Mouse (Mus musculus) spleen, postnatal 4 days (tissue): ENCODE measurements around the gene 1600014C23Rik.

Experiments used
- DNase-seq, 2 experiments: peaks; one replicate each; pipeline ENCODE4 v3.0.0; 2022; ENCODE audit warnings: low spot score in 2 of 2

1600014C23Rik gene

GRCm38 (mm10) chr17:45727481-45727880 lies 6.2 kb downstream of the 1600014C23Rik start:
- DNase-seq, result no peak

GRCm38 (mm10) chr17:45726249-45726648 lies 7.4 kb downstream of the 1600014C23Rik start:
- no peak for DNase-seq

DNA sequence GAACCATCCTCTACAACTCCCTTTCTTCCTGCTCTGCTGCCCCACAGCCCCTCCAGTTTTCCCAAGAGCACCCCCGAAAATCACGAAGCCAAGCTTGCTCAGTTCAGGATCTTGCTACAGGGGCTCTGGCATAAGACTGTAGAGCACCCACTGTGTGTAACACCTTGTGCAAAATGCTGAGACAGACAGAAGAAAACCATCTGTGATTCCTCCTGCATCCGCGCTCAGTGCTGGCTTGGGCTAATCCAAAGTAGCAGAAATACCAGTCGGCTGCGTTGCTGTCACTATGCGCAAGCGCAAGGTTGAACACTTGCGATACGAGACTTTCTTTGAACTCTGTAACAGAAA lies 9.1 kb downstream of the 1600014C23Rik start:
- DNase-seq, result no peak

GRCm38 (mm10) chr17:45723732-45724573 lies 9.7 kb downstream of the 1600014C23Rik start:
- DNase-seq, result peak; percentile 66 to 86

GRCm38 (mm10) chr17:45718323-45718722 lies 15.3 kb downstream of the 1600014C23Rik start:
- peak; percentile 61 to 82 for DNase-seq

DNA sequence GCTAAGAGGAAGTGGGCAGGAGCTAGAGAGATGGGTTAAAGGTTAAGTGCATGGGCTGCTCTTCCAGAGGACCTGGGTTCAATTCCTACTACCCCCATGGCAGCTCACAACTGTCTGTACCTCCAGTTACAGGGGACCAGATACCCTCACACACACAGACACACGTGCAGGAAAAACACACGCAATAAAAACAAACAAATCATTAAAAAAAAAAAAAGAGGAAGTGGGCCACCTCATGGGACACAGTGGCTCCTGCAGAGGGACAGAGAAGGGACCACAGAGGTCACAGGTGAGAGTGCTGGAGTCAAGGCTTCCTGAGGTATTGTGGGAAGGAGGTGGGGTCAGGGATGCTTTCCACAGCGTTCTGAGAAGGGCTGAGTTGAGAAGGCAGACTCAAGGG lies 22.1 kb downstream of the 1600014C23Rik start:
- DNase-seq, result no peak

DNA sequence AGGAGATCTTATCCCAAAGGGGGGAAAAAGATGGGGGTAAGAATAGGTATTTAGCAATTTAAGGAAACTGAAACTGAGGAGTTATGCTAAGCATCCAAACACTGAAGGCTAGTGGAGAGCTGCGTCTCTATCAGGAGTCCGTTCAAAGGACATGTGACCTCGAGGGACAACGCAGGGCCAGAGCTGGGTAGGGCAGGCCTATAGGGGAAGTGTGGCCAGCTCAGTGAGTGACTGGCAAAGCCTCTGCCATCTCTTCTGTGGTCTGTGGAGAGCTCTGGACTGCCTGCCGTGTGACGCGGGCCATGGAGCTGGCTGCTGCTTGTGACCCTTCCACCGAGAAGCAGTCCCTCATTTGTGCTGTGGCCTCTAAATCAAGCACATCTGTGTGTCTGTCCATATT lies 23.2 kb downstream of the 1600014C23Rik start:
- no peak for DNase-seq

DNA sequence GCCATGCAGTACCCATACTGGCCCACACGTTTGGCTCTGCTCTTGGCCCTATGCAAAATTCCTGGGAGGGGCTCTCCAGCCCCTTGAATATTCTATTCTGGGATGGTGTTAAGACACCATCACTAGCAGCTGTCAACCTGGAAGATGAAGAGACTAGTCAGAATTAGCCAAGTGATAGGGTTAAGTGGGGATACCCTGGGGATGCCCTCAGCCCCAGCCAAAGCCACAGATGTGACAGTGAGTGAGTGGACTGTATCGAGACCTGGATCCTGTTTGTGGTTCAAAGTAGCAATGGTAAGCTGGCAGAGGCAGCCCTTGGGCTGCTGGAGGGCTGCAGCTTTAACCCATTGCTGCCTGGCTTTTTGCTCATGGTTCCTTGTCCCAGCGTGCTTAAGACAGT lies 23.8 kb downstream of the 1600014C23Rik start:
- DNase-seq, result no peak

DNA sequence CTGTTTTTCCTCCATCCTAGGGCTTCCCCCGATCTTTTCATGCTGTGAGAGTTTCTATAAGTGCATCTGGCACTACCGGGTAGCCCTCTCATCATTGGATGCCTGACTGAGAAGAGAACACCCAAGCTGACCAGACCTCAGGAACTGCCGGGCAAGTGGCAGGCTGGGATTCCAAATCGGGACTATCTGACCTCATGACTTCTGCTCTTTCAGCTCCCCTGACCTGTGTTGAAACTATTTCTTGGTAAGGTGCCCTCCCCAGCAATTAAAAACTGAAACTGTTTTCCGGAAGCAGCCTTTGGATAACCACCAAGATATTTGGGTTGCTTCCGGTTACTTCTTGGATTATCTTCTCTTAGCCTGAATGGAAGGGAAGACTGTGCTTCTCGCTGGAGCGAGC lies 25.5 kb downstream of the 1600014C23Rik start:
- no peak for DNase-seq

GRCm38 (mm10) chr17:45707376-45707775 lies 26.3 kb downstream of the 1600014C23Rik start:
- no peak for DNase-seq

DNA sequence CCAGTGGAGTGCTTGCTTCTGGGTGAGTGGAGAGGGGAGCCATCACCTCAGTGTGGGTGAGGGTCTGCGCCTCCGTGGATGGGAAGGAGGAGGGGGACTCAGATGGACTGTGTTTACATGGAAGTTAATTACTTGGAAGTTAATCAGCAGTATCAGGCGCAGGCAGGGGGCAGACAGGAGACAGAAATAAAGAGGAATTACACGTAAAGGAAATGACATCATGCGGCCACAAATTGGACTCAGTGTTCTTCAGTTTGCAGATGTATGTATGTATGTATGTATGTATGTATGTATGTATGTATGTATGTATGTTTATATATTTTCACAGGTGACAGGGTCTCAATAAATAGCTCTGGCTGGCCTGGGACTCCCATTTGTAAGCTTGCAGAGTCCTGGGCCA lies 26.8 kb downstream of the 1600014C23Rik start:
- no peak for DNase-seq

DNA sequence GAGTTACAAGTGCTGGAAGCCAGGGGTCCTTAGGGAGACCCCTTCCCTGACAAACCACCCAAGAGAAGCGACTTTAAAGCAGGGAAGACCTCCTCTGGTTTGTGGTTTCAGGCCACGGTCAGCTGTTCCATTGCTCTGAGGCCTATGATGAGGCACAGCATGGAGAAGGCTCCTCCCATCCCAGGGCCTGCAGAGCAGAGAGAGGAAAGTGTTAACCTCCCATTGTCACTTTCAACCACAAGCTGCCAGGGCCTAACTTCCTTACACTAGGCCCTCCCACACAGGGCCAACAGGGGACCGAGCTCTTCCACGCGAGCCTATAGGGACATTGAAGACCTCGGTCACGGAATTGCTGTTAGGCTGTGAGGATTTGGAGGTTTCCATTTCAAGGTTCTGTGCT lies 30.5 kb downstream of the 1600014C23Rik start:
- DNase-seq, result no peak

GRCm38 (mm10) chr17:45702254-45702653 lies 31.4 kb downstream of the 1600014C23Rik start:
- DNase-seq, result no peak

GRCm38 (mm10) chr17:45701236-45701591 lies 32.4 kb downstream of the 1600014C23Rik start:
- DNase-seq, result no peak

DNA sequence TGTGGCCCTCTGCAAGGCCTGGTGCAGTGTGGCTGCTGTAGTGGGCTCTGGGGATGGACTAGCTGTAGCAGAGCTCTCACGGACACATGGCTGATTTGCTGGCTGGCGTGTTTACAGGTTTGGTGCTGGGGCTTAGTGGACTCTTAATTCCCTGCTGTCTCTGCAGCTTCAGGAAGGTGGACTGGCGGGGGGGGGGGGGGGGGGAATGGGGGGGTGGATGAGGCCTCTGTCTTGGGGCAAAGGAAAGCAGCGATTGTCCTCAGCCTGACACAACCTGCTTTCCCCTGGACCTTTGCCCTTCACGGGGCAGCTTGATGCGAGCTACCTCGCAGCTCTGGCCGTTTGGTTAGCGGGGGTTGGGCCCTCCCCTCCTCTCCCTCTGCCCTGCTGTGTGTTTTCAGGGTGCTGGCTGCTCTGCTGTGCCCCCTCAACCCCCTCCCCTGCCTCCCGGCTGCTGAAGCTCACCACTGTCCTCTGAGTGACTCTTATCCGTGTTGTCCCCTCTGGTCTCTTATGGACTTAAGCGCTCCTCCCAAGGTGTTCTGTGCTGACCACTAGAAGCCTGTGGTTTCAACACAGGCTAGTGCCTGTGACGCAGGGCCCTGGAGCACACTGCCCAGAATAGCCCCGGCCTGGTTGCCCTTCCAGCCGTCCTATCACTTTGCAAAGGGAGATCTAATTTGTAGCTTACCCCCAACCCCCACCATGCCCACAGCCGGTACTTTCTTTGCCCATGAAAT lies 33.0 kb downstream of the 1600014C23Rik start:
- no peak for DNase-seq

DNA sequence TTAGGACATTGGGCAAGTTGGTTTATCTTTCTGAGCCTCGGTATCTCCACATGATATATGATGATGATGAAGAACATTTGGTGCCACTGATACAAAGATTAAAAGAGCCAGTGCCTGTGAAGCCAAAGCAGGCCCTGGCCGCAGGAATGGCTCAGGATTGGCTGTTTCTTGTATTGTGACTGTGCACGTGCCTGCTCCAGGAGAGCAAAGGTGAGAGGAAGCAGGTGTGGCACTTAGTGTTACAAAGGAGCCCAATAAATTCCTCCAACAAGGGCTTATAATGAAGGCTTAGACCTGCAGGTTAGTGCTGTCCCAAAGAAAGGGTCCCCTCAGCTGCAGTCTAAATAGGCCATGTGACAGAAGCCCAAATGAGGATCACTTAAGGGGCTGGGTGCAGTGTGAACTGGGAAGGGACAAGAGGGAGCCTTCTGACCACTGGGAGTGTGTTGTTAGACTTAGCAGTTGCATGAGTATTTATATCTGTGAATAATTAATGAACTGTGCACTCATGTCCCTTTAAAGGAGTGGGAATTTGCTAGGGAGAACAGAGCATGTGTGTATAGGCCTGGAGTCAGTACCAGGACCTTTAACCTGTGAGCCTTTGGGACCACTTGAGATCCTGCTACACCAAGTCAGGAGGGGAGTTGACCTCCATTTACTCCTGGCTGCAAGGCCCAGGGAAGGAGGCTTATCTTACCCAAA lies 34.5 kb downstream of the 1600014C23Rik start:
- DNase-seq, result no peak

- no peak for DNase-seq
These were observed 35.3 kb downstream of the 1600014C23Rik start for GRCm38 (mm10) chr17:45698368-45698767.

- no peak for DNase-seq
These were observed 36.7 kb downstream of the 1600014C23Rik start for GRCm38 (mm10) chr17:45696981-45697380.

GRCm38 (mm10) chr17:45695227-45696120 lies 38.2 kb downstream of the 1600014C23Rik start:
- DNase-seq, result no peak

GRCm38 (mm10) chr17:45693812-45694565 lies 39.7 kb downstream of the 1600014C23Rik start:
- DNase-seq, result no peak

DNA sequence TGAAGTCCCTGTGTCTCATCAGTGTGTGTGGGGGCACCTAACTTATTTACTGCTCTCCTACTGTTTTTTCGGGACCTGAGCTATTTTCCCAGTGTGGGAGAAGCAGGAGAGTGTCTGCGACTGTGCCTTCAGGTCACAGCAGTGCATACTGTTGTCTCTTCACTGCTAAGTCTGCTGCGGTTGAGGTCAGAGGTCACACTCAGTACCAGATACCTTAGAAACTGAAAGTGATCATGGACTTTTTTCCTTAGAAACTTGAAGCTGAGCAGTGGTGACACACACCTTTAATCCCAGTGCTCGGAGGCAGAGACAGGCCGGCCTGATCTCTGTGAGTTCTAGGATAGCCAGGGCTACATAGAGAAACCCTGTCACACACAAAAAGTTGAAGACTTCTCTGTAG lies 41.5 kb downstream of the 1600014C23Rik start:
- DNase-seq, result no peak
